Mouse (Mus musculus): ENCODE data around the gene 1700017D01Rik. TPM values are rescaled to one million over a fixed set of nuclear protein-coding genes. Genes with fewer than 3 reads are reported as not detected.

1700017D01Rik gene
- polyA plus RNA-seq, 1 experiment from 2014 or later = not detected

- DNase-seq (ENCODE audit: low spot score) = no peak
Measured at GRCm38 (mm10) chr19:11048503-11048902, 82.2 kb downstream of the 1700017D01Rik start.

GRCm38 (mm10) chr19:11048009-11048408, 82.7 kb downstream of the 1700017D01Rik start:
- peak; percentile 41 for DNase-seq (ENCODE audit: low spot score)

Other genes starting within 250 kb of the 1700017D01Rik start
- 35.2 and 41.6 TPM in 2 replicates for gene Tmem109, start 248.9 kb downstream of the 1700017D01Rik start, polyA plus RNA-seq (2015; fragmentation: Nextera tagmentation; extraction: Ambion mirVana)
- gene Prpf19, start 235.6 kb downstream of the 1700017D01Rik start, polyA plus RNA-seq (2015; fragmentation: Nextera tagmentation; extraction: Ambion mirVana) = 31.6 and 34.9 TPM in 2 replicates
- gene Zp1, start 210.2 kb downstream of the 1700017D01Rik start, polyA plus RNA-seq (2015; fragmentation: Nextera tagmentation; extraction: Ambion mirVana) = 0.82 and 1.2 TPM in 2 replicates
- 0.27 and 0.39 TPM in 2 replicates for gene Ptgdr2, start 193.7 kb downstream of the 1700017D01Rik start, polyA plus RNA-seq (2015; fragmentation: Nextera tagmentation; extraction: Ambion mirVana)
- 23.4 and 25.1 TPM in 2 replicates for gene Ccdc86, start 181.6 kb downstream of the 1700017D01Rik start, polyA plus RNA-seq (2015; fragmentation: Nextera tagmentation; extraction: Ambion mirVana)
- gene Ms4a10, start 156.2 kb downstream of the 1700017D01Rik start, polyA plus RNA-seq (2015; fragmentation: Nextera tagmentation; extraction: Ambion mirVana) = 0.30 and 0.64 TPM in 2 replicates
- not detected in 2 replicates for gene Ms4a15, start 137.6 kb downstream of the 1700017D01Rik start, polyA plus RNA-seq (2015; fragmentation: Nextera tagmentation; extraction: Ambion mirVana)
- 0.14 TPM in 1 of 2 replicates, not detected in the other for gene Ms4a18, start 112.8 kb downstream of the 1700017D01Rik start, polyA plus RNA-seq (2015; fragmentation: Nextera tagmentation; extraction: Ambion mirVana)
- 0.19 and 0.38 TPM in 2 replicates for gene Ms4a8a, start 49.8 kb downstream of the 1700017D01Rik start, polyA plus RNA-seq (2015; fragmentation: Nextera tagmentation; extraction: Ambion mirVana)
- gene 1700025F22Rik, start 34.4 kb upstream of the 1700017D01Rik start, polyA plus RNA-seq (2015; fragmentation: Nextera tagmentation; extraction: Ambion mirVana) = not detected in 2 replicates
- not detected in 2 replicates for gene Ms4a13, start 65.9 kb upstream of the 1700017D01Rik start, polyA plus RNA-seq (2015; fragmentation: Nextera tagmentation; extraction: Ambion mirVana)
- not detected in 2 replicates for gene Ms4a12, start 101.6 kb upstream of the 1700017D01Rik start, polyA plus RNA-seq (2015; fragmentation: Nextera tagmentation; extraction: Ambion mirVana)
- gene Ms4a1, start 135.4 kb upstream of the 1700017D01Rik start, polyA plus RNA-seq (2015; fragmentation: Nextera tagmentation; extraction: Ambion mirVana) = 0.28 and 0.29 TPM in 2 replicates
- not detected in 2 replicates for gene Ms4a5, start 153.0 kb upstream of the 1700017D01Rik start, polyA plus RNA-seq (2015; fragmentation: Nextera tagmentation; extraction: Ambion mirVana)
- gene Ms4a14, start 183.6 kb upstream of the 1700017D01Rik start, polyA plus RNA-seq (2015; fragmentation: Nextera tagmentation; extraction: Ambion mirVana) = 0.09 and 0.15 TPM in 2 replicates
- gene Ms4a7, start 205.3 kb upstream of the 1700017D01Rik start, polyA plus RNA-seq (2015; fragmentation: Nextera tagmentation; extraction: Ambion mirVana) = 20.6 and 20.7 TPM in 2 replicates
- gene Ms4a4a, start 244.6 kb upstream of the 1700017D01Rik start, polyA plus RNA-seq (2015; fragmentation: Nextera tagmentation; extraction: Ambion mirVana) = 5.0 and 8.1 TPM in 2 replicates

Data from thymus, postnatal 0 days (tissue).